Mouse (Mus musculus): ENCODE measurements around the gene Ccdc122.

GRCm38 (mm10) chr14:77147635-77148034, 111.1 kb downstream of the Ccdc122 start:
- TF ChIP-seq POLR2A (IDR thresholded peaks at IDR 0.05; ENCODE audit: borderline replicate concordance, insufficient read depth, low read length): no peak
- TF ChIP-seq CTCF (IDR thresholded peaks at IDR 0.05; ENCODE audit: borderline replicate concordance, insufficient read depth, low read depth, low read length): no peak
